8 mouse cellular contexts compared by ENCODE assay signal in the genomic region with DNA sequence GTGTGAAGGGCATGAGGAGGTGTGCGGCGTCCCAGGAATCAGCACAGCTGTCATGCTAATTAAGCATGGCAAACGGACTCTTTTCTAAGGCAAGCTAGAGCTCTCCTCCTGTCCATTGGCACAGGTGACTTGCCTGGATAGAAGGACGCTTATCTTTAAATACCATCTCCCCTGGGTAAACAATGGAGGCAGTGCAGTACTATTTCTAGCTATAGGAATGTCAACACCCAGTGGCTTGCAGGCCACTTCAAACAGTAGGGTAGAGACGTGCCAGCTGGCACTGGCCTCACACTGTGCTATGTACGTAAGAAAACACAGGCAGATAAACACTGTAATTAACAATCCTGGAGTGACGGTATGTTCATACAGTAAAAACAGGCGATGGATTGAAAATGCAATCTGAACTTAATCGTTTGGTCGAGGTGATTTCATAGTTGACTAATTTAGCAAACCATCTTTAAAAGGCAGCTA. TPM values are rescaled to one million over a fixed set of nuclear protein-coding genes. Genes with fewer than 3 reads are reported as not detected.
DNase-seq lines count a peak whose midpoint lies in the region; ATAC-seq and TF ChIP-seq lines count a peak whose summit lies in the region.

No protein-coding gene starts in this region.

- H3K36me3 ChIP-seq in liver, adult 2 months (ENCODE audit: control insufficient read depth, insufficient read depth, low read length): no peaks in the 10 kb centered on the region
- no peaks in the 10 kb centered on the region for H3K36me3 ChIP-seq in forebrain, postnatal 0 days (ENCODE audit: insufficient read depth)
- H3K36me3 ChIP-seq in kidney, embryonic 15.5 days: no peaks in the 10 kb centered on the region
- H3K36me3 ChIP-seq in myocyte (ENCODE audit: control insufficient read depth, insufficient read depth): no peaks in the 10 kb centered on the region

- H3K79me2 ChIP-seq in liver, adult 2 months (ENCODE audit: control insufficient read depth, insufficient read depth, low read length): no peaks in the 10 kb centered on the region
- no peaks in the 10 kb centered on the region for H3K79me2 ChIP-seq in myocyte (ENCODE audit: control insufficient read depth, insufficient read depth)

- H3K9ac ChIP-seq in liver, adult 2 months (ENCODE audit: low read depth, low read length): no peak overlapping the region
- no peak overlapping the region for H3K9ac ChIP-seq in forebrain, postnatal 0 days
- no peak overlapping the region for H3K9ac ChIP-seq in kidney, embryonic 15.5 days

- no peak overlapping the region for H3ac ChIP-seq in myocyte (ENCODE audit: control insufficient read depth, insufficient read length)

- peak; percentile 60 for ATAC-seq in forebrain, postnatal 0 days
- peak; percentile 89 for ATAC-seq in kidney, embryonic 15.5 days (replicated peaks; ENCODE audit: low FRiP score)

- no peak overlapping the region for H3K4me2 ChIP-seq in forebrain, postnatal 0 days (ENCODE audit: low read depth)
- H3K4me2 ChIP-seq in kidney, embryonic 15.5 days: no peak overlapping the region
- H3K4me2 ChIP-seq in myocyte (ENCODE audit: low read depth): no peak overlapping the region

- H3K27ac ChIP-seq in liver, adult 2 months (replicated peaks; ENCODE audit: insufficient read depth, low read depth, low read length): no peak overlapping the region
- H3K27ac ChIP-seq in forebrain, postnatal 0 days (ENCODE audit: low read depth, low read length): no peak overlapping the region
- no peak overlapping the region for H3K27ac ChIP-seq in kidney, embryonic 15.5 days

- WGBS in liver, adult 2 months: 26% methylated on average over 10 of the region's 10 CpGs
- WGBS in forebrain, postnatal 0 days: 29% methylated on average over 10 of the region's 10 CpGs
- whole genome bisulfite sequencing in kidney, embryonic 15.5 days: 41% methylated on average over 10 of the region's 10 CpGs

- no peaks in the 10 kb centered on the region for H3K4me1 ChIP-seq in liver, adult 2 months (ENCODE audit: control insufficient read depth, insufficient read depth, low read length)
- H3K4me1 ChIP-seq in forebrain, postnatal 0 days (ENCODE audit: insufficient read depth): no peaks in the 10 kb centered on the region
- peaks cover 7% of the 10 kb centered on the region for H3K4me1 ChIP-seq in kidney, embryonic 15.5 days

- no peak for TF ChIP-seq CTCF in liver, adult 2 months (IDR thresholded peaks at IDR 0.05; ENCODE audit: low read depth, low read length)
- TF ChIP-seq CTCF in forebrain, postnatal 0 days (IDR thresholded peaks at IDR 0.05; ENCODE audit: low read depth): no peak

- H3K27me3 ChIP-seq in liver, adult 2 months (ENCODE audit: control insufficient read depth, insufficient read depth, low read length): no peaks in the 10 kb centered on the region
- no peaks in the 10 kb centered on the region for H3K27me3 ChIP-seq in forebrain, postnatal 0 days (ENCODE audit: insufficient read depth, low read length)
- no peaks in the 10 kb centered on the region for H3K27me3 ChIP-seq in kidney, embryonic 15.5 days
- no peaks in the 10 kb centered on the region for H3K27me3 ChIP-seq in myocyte (ENCODE audit: control insufficient read depth, insufficient read depth, insufficient read length)

- no peaks in the 10 kb centered on the region for H3K9me3 ChIP-seq in forebrain, postnatal 0 days (ENCODE audit: low read length)
- no peaks in the 10 kb centered on the region for H3K9me3 ChIP-seq in kidney, embryonic 15.5 days (replicated peaks)

- DNase-seq in liver, adult 2 months (ENCODE audit: extremely low read depth, low read depth, low spot score): peak; percentile 27
- DNase-seq in liver: no peak
- peak; percentile 22 for DNase-seq in forebrain, postnatal 0 days
- no peak for DNase-seq in layer of hippocampus, adult 8-10 months (ENCODE audit: low spot score in 2 of 2)
- DNase-seq in MN1 (ENCODE audit: low spot score): no peak
- no peak for DNase-seq in adrenal gland, postnatal 25 days

- TF ChIP-seq POLR2A in liver, adult 2 months (IDR thresholded peaks at IDR 0.05; ENCODE audit: extremely low read depth, insufficient read depth, low read length): no peak
- no peak for TF ChIP-seq POLR2A in myocyte (IDR thresholded peaks at IDR 0.05; ENCODE audit: insufficient read length, low read depth)

- no peak overlapping the region for H3K4me3 ChIP-seq in liver, adult 2 months (ENCODE audit: insufficient read depth, low read depth, low read length)
- H3K4me3 ChIP-seq in forebrain, postnatal 0 days (ENCODE audit: low read depth, low read length): no peak overlapping the region
- H3K4me3 ChIP-seq in kidney, embryonic 15.5 days (replicated peaks): no peak overlapping the region
- no peak overlapping the region for H3K4me3 ChIP-seq in myocyte

TF ChIP-seq in myocyte, 11 proteins besides CTCF, POLR2A, EP300 and RAD21:
- TF ChIP-seq E2F4 (IDR thresholded peaks at IDR 0.05; ENCODE audit: insufficient read depth) (no peak), MYOD1 (IDR thresholded peaks at IDR 0.05; ENCODE audit: control insufficient read depth in 1 of 3, insufficient read length in 2 of 3, low read depth in 2 of 3) (peak in 2 of 3 experiments; percentile 1 to 48), SRF (IDR thresholded peaks at IDR 0.05; ENCODE audit: control insufficient read depth, insufficient read length, low read depth) (no peak), MYOG (IDR thresholded peaks at IDR 0.05; ENCODE audit: control insufficient read depth in 1 of 3, insufficient read depth in 1 of 3, insufficient read length in 2 of 3, low read depth in 2 of 3) (peak in 1 of 3 experiments; percentile 48), TCF12 (IDR thresholded peaks at IDR 0.05; ENCODE audit: insufficient read depth, poor library complexity, severe bottlenecking) (no peak)

RNA-seq across cellular contexts. Expression of gene Nobox, which starts 28.2 kb away (rescaled TPM):
- total RNA-seq in liver, adult 2 months (2014; rRNA removed): not detected in 2 replicates
- polyA plus RNA-seq in liver, adult 2 months (2012; rRNA removed): 0.04 TPM in 1 of 2 replicates, not detected in the other
- total RNA-seq in forebrain, postnatal 0 days (2014; rRNA removed): not detected in 2 replicates
- 0.12 TPM in 1 of 2 replicates, not detected in the other for polyA plus RNA-seq in forebrain, postnatal 0 days (2015; fragmentation: Nextera tagmentation; extraction: Ambion mirVana)
- polyA plus RNA-seq in kidney, embryonic 15.5 days (2015; fragmentation: Nextera tagmentation; extraction: Ambion mirVana): not detected in 2 replicates
- not detected for polyA plus RNA-seq in myocyte (2012; fragmentation: generic; extraction: Trizol)
- not detected for total RNA-seq in layer of hippocampus, adult 8-10 months (2022)
- not detected in 2 replicates for total RNA-seq in adrenal gland, postnatal 25 days (2021)

Comparison
In these comparisons a context has a peak if more than half of its experiments do, and no peak if none do; other contexts are left out.
1. DNase-seq: peak in liver, adult 2 months (single experiment) and forebrain, postnatal 0 days (single experiment); none in liver (single experiment), layer of hippocampus, adult 8-10 months (0 of 2), MN1 (single experiment) and adrenal gland, postnatal 25 days (single experiment).